Mouse (Mus musculus) layer of hippocampus, postnatal 36 days (tissue): ENCODE measurements at regions not wholly inside any gene's neighbourhood (a gene's known extent, or its start where the extent isn't known, plus 50 kb on each side); places are given as distances from the start of the nearest gene placed in this dataset.
"Not testable (repeated sequence)": the region's sequence is repeated elsewhere in the genome, so short reads cannot be mapped to it uniquely, and the experiment has no call there.

Source experiments
- DNase-seq, 2 experiments: peaks; one replicate each; pipeline ENCODE4 v3.0.0; 2022

DNA sequence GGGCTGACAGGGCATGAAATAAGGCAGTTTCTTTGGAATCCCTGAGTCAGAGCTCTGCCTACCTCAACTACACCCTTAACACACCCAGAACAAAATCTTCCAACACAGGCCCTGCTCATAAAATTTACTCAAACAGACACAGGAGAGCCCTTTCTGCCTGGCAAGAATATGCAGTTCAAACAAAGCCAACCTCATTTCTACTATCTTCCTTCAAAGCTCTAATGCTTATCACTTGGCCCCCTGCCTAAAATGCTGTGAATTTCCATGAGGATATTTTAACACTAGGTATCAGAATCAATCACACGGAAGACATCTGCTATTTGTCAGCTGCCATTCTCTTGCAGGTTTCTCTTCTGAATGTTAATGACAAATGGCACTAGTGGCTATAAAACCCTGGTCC, 314.3 kb upstream of the Klf6 start:
- no peak for DNase-seq

- DNase-seq, result no peak
Measured at GRCm38 (mm10) chr13:5548768-5549167, 312.5 kb upstream of the Klf6 start.

GRCm38 (mm10) chr13:5549175-5549574, 312.1 kb upstream of the Klf6 start:
- DNase-seq, result no peak

DNA sequence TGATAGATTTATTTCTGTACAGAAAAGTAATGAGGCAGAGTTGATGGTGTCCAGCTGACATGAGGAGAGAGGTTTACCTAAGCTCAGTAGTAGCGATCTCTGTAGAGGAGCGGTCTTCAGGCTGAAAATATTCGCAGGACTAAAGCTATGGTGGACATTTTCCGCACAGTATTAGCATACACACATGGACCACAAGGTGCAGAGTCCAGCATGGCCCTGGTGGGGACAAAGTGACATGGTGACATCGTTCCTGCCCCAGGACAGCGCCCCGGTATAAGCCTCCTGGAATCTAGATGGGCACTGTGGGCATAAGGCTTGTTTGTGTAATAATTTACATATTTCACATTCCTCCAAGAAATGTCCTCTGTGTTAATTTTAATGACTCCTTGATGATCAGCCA, 311.5 kb upstream of the Klf6 start:
- DNase-seq, result no peak

- DNase-seq, result no peak
Measured at GRCm38 (mm10) chr13:5550354-5550753, 310.9 kb upstream of the Klf6 start.

DNA sequence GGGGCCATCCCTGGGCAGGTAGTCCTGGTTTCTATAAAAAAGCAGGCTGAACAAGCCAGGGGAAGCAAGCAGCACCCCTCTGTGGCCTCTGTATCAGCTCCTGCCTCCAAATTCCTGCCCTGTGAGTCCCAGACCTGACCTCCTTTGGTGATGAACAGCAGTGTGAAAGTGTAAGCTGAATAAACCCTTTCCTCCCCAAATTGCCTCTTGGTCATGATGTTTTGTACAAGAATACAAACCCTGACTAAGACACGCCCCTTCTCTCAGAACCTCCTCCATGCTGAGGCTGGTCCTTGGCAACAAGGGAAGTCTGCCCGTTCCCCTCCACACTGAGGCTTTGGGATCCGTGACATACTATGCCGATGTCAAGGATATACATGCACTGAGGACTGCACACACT, 310.2 kb upstream of the Klf6 start:
- DNase-seq, result no peak

DNA sequence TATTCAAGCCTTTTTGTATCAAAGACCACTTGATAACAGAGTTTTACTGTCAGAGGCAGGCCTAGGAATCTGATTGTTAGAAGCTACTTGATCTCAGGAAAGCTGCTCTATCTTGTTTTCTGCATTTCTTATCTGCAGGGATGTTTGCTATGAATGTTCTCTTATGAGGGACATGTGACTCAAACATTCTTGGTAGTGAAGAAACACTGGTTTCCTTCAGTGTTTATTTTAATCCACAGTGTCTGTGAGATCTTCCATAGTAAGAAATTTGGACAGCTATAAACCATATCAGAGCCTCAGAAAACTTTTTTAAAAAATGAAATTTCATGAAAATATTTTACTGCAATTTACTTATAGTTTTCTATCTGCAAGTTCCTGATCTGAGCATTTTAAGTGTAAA, 307.8 kb upstream of the Klf6 start:
- DNase-seq, result no peak

GRCm38 (mm10) chr13:5558095-5558494, 303.2 kb upstream of the Klf6 start:
- no peak for DNase-seq

- DNase-seq, result no peak
Measured at GRCm38 (mm10) chr13:5566479-5566878, 294.8 kb upstream of the Klf6 start.

- no peak for DNase-seq
Measured at GRCm38 (mm10) chr13:5566896-5567295, 294.4 kb upstream of the Klf6 start.

GRCm38 (mm10) chr13:5569579-5569978, 291.7 kb upstream of the Klf6 start:
- DNase-seq, result no peak

DNA sequence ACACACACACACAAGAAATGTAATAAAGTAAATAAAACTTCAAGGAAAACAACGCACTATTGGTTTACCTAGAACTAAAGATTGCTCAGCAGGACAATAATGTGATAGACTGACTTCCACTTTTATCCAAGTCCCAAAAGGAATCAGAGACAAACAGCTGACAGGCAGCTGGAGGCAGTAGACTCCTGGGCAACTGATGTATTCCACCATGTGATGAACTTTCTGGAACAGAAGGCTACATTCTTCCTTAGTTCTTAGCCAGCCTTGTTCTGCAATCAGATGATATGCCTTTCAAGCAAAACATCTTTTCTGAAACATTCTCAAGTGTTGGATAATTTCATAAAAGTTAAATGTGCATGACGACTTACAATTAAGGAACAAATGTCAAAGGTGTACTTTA, 290.9 kb upstream of the Klf6 start:
- DNase-seq, result no peak

DNA sequence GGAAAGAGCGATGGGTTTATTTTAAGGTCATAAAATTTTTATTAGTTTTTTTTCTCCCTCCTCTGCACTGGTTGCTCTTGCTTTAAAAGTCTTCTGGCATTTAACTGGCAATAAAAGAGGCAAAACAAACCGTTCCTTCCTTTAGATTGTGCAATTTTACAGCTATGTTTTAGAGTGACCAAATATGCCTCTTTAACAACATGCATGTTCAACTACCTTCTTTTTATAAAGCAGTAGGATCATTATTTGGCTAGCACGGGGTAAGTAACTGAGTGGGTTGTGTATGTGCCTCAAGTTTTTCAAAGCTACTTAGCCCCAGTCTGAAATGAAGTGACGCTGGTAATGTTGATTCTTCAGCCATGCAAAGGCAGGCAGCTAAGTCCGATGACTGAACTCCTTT, 284.7 kb upstream of the Klf6 start:
- DNase-seq, result no peak

- not testable (repeated sequence) for DNase-seq
Measured at GRCm38 (mm10) chr13:5583681-5584080, 277.6 kb upstream of the Klf6 start.

GRCm38 (mm10) chr13:5587196-5587595, 274.1 kb upstream of the Klf6 start:
- DNase-seq, result no peak

GRCm38 (mm10) chr13:5591286-5591685, 270.0 kb upstream of the Klf6 start:
- DNase-seq, result no peak

GRCm38 (mm10) chr13:5591837-5592555, 269.3 kb upstream of the Klf6 start:
- DNase-seq, result no peak

GRCm38 (mm10) chr13:5592556-5593061, 268.7 kb upstream of the Klf6 start:
- no peak for DNase-seq

GRCm38 (mm10) chr13:5601648-5602047, 259.6 kb upstream of the Klf6 start:
- no peak for DNase-seq

DNA sequence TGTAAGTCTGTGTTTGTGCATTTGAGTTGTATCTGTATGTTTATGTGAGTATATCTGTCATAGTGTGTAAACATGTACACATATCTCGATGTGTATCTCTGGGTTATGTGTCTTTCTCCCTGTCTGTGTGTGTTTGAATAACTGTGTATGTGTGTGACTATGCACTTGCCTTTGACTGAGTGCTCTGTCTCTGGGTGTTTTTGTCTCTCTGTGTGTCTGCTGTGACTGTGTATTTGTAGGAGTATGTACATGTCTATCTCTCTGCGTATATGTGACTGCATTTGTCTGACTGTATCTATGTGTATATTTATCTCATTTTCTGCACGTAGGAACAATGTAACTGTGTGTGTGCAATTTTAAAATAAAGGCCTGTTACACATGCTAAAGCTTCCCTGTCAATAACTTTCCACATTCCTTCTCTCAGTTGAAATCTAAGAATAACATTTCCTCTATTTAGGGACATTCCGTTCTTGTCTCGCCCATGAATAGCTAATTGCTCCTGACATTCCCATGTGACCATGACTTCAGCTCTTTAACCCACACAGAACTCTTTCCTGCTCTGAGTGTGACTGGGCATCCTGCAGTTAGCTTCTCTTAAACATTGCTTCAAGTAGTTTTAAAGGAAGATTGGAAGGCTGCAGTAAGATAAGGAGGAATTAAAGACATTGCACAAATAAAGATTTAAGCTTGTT, 257.2 kb upstream of the Klf6 start:
- DNase-seq, result no peak

- no peak for DNase-seq
Measured at GRCm38 (mm10) chr13:5605418-5605817, 255.9 kb upstream of the Klf6 start.

DNA sequence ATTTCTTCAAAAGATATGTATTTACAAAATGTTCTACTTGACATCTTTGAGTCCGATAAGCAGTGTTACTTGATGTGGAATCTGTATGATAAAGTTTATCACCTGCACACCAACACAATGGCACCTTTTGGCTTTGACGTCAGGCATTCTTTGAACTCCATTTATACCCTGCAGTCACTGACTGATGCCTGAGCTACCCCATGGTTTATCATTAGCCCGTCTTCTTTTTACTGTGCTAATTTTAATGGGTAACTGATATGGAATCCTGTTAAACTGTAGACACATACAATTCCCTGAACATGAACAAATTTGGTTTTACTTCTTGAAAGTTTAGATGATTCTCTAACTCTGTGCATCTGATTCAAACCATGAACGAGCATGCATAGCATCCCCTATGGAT, 253.8 kb upstream of the Klf6 start:
- no peak for DNase-seq

GRCm38 (mm10) chr13:5614186-5614737, 247.0 kb upstream of the Klf6 start:
- no peak for DNase-seq

DNA sequence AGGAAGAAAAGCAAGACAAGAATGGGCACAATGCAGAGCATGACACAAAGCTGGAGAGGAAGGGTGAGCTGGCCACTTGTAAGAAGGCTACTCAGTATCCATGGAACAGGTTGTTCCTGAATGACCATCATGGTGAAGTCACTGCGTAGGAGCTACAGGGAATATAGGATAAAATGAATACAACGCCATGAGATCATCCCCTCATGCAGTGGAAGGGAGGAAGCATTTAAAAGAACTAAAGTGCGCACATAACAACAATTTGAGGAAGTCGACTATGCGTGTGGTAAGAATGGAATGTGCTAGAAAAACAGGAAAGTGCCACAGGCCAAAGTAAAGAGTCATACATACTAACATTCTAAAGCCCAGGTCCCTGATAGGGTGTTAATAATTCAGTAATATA, 246.4 kb upstream of the Klf6 start:
- DNase-seq, result no peak
